Mouse (Mus musculus) testis, adult 2 months (tissue): Measurements from ENCODE around the gene Zfyve28.

Experiments used
- CTCF ChIP-seq: fragments of 200-500 bp; IDR thresholded peaks from 2 replicates; pipeline ENCODE4 v1.5.1; 2012; ENCODE audit warnings: low read depth, mild to moderate bottlenecking, inconsistent platforms, low read length, moderate library complexity; ENCODE audit not compliant: control insufficient read depth, insufficient read depth, insufficient replicate concordance
- POLR2A ChIP-seq: fragments of 200-500 bp; IDR thresholded peaks from 2 replicates; pipeline ENCODE4 v1.6.1; 2012; ENCODE audit warnings: low read depth, mild to moderate bottlenecking, inconsistent platforms, low read length, moderate library complexity; ENCODE audit not compliant: control insufficient read depth

DNA sequence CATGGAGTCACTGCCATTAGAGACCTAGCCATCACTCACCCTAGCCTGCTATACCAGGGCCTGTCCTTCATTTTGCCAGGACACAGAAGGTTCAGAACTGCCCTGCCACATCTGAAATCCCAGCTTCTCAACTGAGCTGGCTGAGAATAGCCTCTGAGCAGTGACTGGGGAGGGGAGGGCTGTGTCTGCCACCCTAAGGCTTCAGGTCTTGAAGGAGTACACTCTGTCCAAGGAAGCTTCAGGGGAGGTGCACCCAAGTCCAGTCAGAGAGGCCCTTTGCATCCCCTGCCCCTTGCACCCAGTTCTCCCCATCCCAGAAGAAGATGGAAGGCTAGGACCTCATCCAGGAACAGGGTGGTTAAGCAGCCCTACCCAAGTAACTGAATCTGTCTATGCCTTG lies 102.5 kb downstream of the Zfyve28 start:
- TF ChIP-seq CTCF = no peak
- no peak for TF ChIP-seq POLR2A
